Mouse (Mus musculus) liver, embryonic 12.5 days (tissue): ENCODE results near the gene Ccdc180. TPM values are rescaled to one million over a fixed set of nuclear protein-coding genes. Genes with fewer than 3 reads are reported as not detected.

Source experiments
- ATAC-seq: fragments of 200-750 bp; cut with Nextera tagmentation; 2 replicates; pipeline ENCODE4 v1.8.0; 2017; ENCODE audit warnings: moderate number of reproducible peaks, mild to moderate bottlenecking, moderate library complexity
- H3K27ac ChIP-seq: fragments of 300-500 bp; sonication (generic); 2 replicates; pipeline ENCODE4 v1.5.1; 2016; ENCODE audit warnings: mild to moderate bottlenecking
- H3K27me3 ChIP-seq: fragments of 300-500 bp; sonication (generic); replicated peaks from 2 replicates; pipeline ENCODE4 v1.6.1; 2016; ENCODE audit warnings: mild to moderate bottlenecking, moderate library complexity
- H3K36me3 ChIP-seq: fragments of 300-500 bp; sonication (generic); 2 replicates; pipeline ENCODE4 v1.6.1; 2016; ENCODE audit warnings: mild to moderate bottlenecking, moderate library complexity
- H3K4me1 ChIP-seq: fragments of 300-500 bp; sonication (generic); 2 replicates; pipeline ENCODE4 v1.6.1; 2016
- H3K4me2 ChIP-seq: fragments of 300-500 bp; sonication (generic); 2 replicates; pipeline ENCODE4 v1.6.1; 2016; ENCODE audit warnings: mild to moderate bottlenecking, moderate library complexity
- H3K4me3 ChIP-seq: fragments of 300-500 bp; sonication (generic); 2 replicates; pipeline ENCODE4 v1.5.1; 2016; ENCODE audit warnings: mild to moderate bottlenecking, moderate library complexity
- H3K9ac ChIP-seq: fragments of 300-500 bp; sonication (generic); 2 replicates; pipeline ENCODE4 v1.6.1; 2016; ENCODE audit warnings: mild to moderate bottlenecking, moderate library complexity
- H3K9me3 ChIP-seq: fragments of 300-500 bp; sonication (generic); replicated peaks from 2 replicates; pipeline ENCODE4 v1.6.1; 2016; ENCODE audit warnings: mild to moderate bottlenecking, moderate library complexity
- WGBS: fragments of 180-500 bp; shearing (Covaris S2); methylation state at CpG from one replicate; pipeline ENCODE4 v1.1.7; 2016; ENCODE audit not compliant: insufficient replicate concordance; 5-methylcytosine and 5-hydroxymethylcytosine counted together
- polyA plus RNA-seq: library from polyadenylated mRNA; unstranded; fragments of >200 nt; fragmentation: Nextera tagmentation; extraction: Ambion mirVana; gene quantifications from 2 replicates; pipeline ENCODE4 v1.2.1, GENCODE M21; 2016

The Ccdc180 gene
- polyA plus RNA-seq, 1 experiment from 2014 or later, result 0.13 TPM

DNA sequence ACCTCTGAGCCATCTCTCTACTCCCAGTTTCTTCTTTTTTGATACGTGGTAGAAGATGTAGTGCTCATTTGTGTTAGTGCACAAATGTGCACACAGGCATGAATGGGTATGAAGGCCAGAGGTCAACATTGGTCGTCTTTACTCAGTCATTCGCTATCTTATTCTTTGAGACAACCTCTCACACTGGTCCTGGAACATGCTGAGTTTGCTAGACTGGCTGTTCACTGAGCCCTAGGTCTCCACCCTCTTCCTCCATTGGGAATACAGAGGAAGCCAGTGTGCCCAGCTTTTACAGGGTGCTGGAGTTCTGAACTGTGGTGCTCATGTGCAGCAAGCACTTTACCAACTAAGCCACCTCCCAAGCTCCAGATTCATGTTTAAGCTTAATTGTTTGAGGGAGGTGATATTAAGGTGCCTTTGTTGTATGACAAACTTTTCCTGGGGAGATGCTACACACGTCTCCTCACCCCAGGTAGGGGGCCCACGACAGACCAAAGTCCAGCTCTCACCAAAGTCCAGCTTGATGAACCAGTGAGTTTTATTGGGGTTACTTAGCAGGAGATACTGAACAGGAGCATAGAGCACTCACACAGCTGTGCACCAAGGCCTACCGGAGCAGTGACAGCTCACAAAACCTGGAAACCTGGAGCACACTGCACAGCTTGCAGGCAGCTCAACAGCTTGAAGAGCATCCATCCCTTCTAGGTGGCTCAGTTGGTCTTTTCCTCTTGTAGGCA, 87.0 kb downstream of the Ccdc180 start:
- Histone ChIP-seq H3K4me1 (peaks cover 10% of the 10 kb centered on the region), H3K4me2 (no peak overlapping the region), H3K27me3 (peaks cover 42% of the 10 kb centered on the region), H3K9ac (no peak overlapping the region), H3K4me3 (no peak overlapping the region), H3K9me3 (no peaks in the 10 kb centered on the region), H3K36me3 (no peaks in the 10 kb centered on the region), H3K27ac (no peak overlapping the region)
- ATAC-seq, result no peak
- WGBS, result 58% methylated on average over 6 of the region's 6 CpGs

- Histone ChIP-seq H3K27ac (no peak overlapping the region), H3K36me3 (no peaks in the 10 kb centered on the region), H3K4me3 (no peak overlapping the region), H3K9ac (no peak overlapping the region), H3K27me3 (peaks cover 18% of the 10 kb centered on the region), H3K4me2 (no peak overlapping the region), H3K4me1 (no peaks in the 10 kb centered on the region), H3K9me3 (no peaks in the 10 kb centered on the region)
- 36% methylated on average over 2 of the region's 2 CpGs for WGBS
- ATAC-seq, result no peak
Observed at GRCm38 (mm10) chr4:45979916-45980315, 89.8 kb downstream of the Ccdc180 start.

DNA sequence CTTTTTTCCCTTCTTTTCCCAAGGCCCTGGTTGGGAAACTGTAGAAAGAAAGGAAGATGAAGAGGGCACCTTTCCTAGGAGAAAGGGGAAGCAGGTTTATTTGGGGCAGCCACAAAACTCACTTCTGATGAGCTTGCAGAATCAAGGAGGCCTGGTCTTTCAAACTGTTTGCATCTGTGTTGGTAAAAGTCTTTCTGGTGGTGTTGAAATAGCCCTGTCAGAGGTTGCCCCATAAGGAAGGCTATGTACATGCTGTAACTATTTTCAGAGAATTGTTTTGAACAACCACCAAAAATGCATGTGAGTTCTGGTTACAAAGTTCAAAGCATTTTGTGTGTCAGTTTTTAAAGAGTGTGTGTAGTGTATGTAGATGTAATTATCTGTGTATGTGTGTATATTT, 91.0 kb downstream of the Ccdc180 start:
- Histone ChIP-seq H3K36me3 (no peaks in the 10 kb centered on the region), H3K27me3 (peaks cover 9% of the 10 kb centered on the region), H3K4me3 (no peak overlapping the region), H3K27ac (no peak overlapping the region), H3K4me2 (no peak overlapping the region), H3K4me1 (no peaks in the 10 kb centered on the region), H3K9me3 (no peaks in the 10 kb centered on the region), H3K9ac (no peak overlapping the region)
- ATAC-seq, result no peak

DNA sequence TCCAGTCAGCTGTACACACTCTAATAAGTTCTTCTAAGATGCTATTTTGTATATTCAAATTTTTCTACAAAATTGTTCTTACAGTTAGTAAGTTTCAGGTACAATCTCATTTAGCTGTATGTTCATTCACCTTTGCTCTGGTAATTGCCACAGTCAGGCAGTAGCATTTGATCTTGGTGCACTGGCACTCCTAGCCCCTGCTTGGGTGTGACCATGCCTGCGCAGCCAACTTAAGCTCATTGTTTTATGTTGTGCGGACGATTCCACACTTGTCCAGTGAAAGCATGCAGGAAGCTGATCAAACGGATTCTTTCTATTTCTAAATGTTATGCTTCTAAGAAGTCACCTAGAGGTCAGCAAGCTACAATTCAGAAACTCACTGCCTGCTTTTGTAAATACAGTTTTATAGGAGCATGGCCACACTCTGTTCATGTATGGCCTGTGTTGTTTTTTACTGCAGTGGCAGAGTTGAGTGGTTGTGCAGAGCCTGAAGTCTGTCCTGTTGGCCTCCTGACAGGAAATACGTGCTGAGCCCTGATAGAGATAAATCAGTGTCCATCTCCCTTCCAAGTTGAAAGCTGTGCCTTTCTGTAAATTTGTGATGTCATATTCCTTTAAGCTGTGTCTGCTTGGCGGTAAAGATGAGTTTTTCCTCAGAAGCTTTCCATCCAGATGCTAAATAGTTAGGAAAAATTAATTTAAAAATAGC, 100.5 kb downstream of the Ccdc180 start:
- Histone ChIP-seq H3K36me3 (no peaks in the 10 kb centered on the region), H3K4me1 (no peaks in the 10 kb centered on the region), H3K27me3 (0 out of 2 replicates have a peak, but pooled peaks cover 6% of the 10 kb centered on the region), H3K9ac (no peak overlapping the region), H3K4me2 (no peak overlapping the region), H3K9me3 (no peaks in the 10 kb centered on the region), H3K27ac (no peak overlapping the region), H3K4me3 (no peak overlapping the region)
- ATAC-seq, result no peak
- 51% methylated on average over 6 of the region's 6 CpGs for WGBS

DNA sequence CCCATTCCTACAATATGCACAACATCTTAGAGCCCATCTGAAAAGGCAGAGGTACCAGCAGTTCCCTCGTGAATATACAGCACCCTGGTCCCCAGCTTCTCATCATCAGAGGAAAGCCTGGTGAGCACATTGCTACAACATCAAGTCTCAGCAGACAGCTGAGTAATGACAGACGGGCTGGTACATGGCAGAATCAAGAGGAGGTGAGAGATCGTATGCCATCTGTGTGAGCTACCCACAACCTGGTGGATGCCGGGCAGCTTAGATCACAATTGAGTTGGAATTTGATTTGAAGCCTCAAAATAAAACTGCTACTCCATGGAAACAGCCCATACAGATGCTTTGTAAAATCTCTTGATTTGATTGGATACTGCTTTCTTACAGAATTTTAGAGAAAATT, 108.4 kb downstream of the Ccdc180 start:
- Histone ChIP-seq H3K9me3 (no peaks in the 10 kb centered on the region), H3K27ac (no peak overlapping the region), H3K36me3 (no peaks in the 10 kb centered on the region), H3K4me1 (no peaks in the 10 kb centered on the region), H3K4me2 (no peak overlapping the region), H3K27me3 (0 out of 2 replicates have a peak, but pooled peaks cover 3% of the 10 kb centered on the region), H3K4me3 (no peak overlapping the region), H3K9ac (no peak overlapping the region)
- ATAC-seq, result no peak
- WGBS, result 71% methylated on average over 4 of the region's 4 CpGs

Other genes starting within 250 kb of the Ccdc180 start
- 29.0 and 30.8 TPM in 2 replicates for gene Aldh1b1, start 91.3 kb upstream of the Ccdc180 start, polyA plus RNA-seq
- not detected in 2 replicates for gene Igfbpl1, start 63.4 kb upstream of the Ccdc180 start, polyA plus RNA-seq
- gene Stra6l, start 41.6 kb upstream of the Ccdc180 start, polyA plus RNA-seq, result 2.5 and 3.0 TPM in 2 replicates
- gene Tdrd7, start 75.0 kb downstream of the Ccdc180 start, polyA plus RNA-seq, result 6.5 and 9.8 TPM in 2 replicates
- gene Tmod1, start 148.6 kb downstream of the Ccdc180 start, polyA plus RNA-seq, result 45.3 and 46.4 TPM in 2 replicates
- gene Ncbp1, start 248.3 kb downstream of the Ccdc180 start, polyA plus RNA-seq, result 66.9 and 68.0 TPM in 2 replicates
- gene Tstd2, start 248.4 kb downstream of the Ccdc180 start, polyA plus RNA-seq, result 23.3 and 23.9 TPM in 2 replicates